Mouse (Mus musculus) ovary, adult 10 weeks (tissue): ENCODE measurements around the gene Cdh8. TPM values are rescaled to one million over a fixed set of nuclear protein-coding genes. Genes with fewer than 3 reads are reported as not detected.

ENCODE experiments used
- polyA plus RNA-seq: library from polyadenylated mRNA; stranded (reverse); fragments of 350-450 nt; fragmentation: Illumina TruSeq; extraction: RNeasy Lipid Tissue Mini Kit (QIAGEN cat#74804); gene quantifications from one replicate; pipeline ENCODE4 v1.2.3, GENCODE M21; 2014

Cdh8 gene
- polyA plus RNA-seq = 0.29 TPM

GRCm38 (mm10) chr8:99415966-99416781 is at the start of gene Cdh8:
Cdh8 (minus strand) TSS chr8:99416471.

